Mouse (Mus musculus): Measurements from ENCODE around the gene Nptx1. TPM values are rescaled to one million over a fixed set of nuclear protein-coding genes. Genes with fewer than 3 reads are reported as not detected.

The Nptx1 gene
- total RNA-seq, 2 experiments from 2014 or later, result 0.29 to 0.55 TPM

- no peak for DNase-seq
- intact Hi-C loops (cut with DNase I), result loop anchor here (5.0 kb wide), 1 partner anchor 45 kb away; no protein-coding TSS in a partner anchor
Observed at GRCm38 (mm10) chr11:119552301-119552700, 4.7 kb upstream of the Nptx1 start.

DNA sequence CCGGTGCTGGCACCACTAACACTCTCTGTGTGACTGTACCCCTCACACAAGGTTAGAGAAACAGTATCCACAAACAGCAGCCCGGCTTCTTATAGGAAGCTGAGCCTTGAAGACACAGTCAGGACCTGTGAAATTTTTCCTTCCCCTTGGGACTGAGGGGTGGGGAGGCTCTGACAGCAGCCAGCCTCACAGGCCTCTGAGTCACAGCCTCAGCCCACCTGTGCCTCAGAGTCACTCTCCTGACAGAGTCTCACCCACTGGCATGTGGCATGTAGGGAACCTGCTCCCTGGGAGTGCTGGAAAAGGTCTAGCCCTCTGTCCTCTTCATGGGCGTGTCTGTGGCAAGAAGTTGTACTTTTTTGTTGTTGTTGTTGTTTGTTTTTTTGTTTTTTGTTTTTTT is 3.9 kb upstream of the Nptx1 start:
- intact Hi-C loops (cut with DNase I), result loop anchor here (5.0 kb wide), 1 partner anchor 46 kb away; no protein-coding TSS in a partner anchor
- no peak for DNase-seq

GRCm38 (mm10) chr11:119550546-119551335 is 3.2 kb upstream of the Nptx1 start:
- no peak for DNase-seq
- intact Hi-C loops (cut with DNase I), result loop anchor here (5.0 kb wide), 1 partner anchor 47 kb away; no protein-coding TSS in a partner anchor

GRCm38 (mm10) chr11:119549371-119549811 is 1.8 kb upstream of the Nptx1 start:
- intact Hi-C loops (cut with DNase I), result no loop called here
- no peak for DNase-seq

- no peak for DNase-seq
Observed at GRCm38 (mm10) chr11:119548741-119549370, 1.3 kb upstream of the Nptx1 start.

GRCm38 (mm10) chr11:119547951-119548591 is 518 bp upstream of the Nptx1 start:
- DNase-seq, result no peak
- intact Hi-C loops (cut with DNase I), result no loop called here

More at GRCm38 (mm10) chr11:119548741-119549370, 1.3 kb upstream of the Nptx1 start:
- intact Hi-C loops (cut with DNase I), result no loop called here

- peak; percentile 46 to 48 for DNase-seq
- intact Hi-C loops (cut with DNase I), result no loop called here
Observed at GRCm38 (mm10) chr11:119546496-119547182, 914 bp downstream of the Nptx1 start.

GRCm38 (mm10) chr11:119545741-119546495 is 1.6 kb downstream of the Nptx1 start:
- DNase-seq, result no peak
- intact Hi-C loops (cut with DNase I), result no loop called here

DNA sequence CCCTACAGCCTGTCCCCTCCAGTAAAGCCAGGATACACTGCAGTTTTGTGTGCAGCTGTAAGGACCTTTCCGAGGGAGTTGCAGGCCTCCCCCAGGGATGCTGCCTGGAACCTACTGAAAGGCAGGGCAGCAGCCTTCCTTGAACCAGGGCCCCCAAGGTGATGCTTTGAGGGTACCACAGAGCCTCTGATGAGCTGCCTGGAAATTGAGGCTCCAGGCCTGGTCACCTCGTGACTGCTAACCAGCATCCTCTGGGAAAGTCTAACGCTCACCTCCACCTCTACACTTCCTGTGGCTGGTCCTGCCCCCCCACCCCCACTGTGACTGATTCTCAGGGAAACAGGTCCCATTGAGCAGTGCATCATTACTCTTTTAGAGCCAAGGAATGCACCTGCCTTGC is 2.3 kb downstream of the Nptx1 start:
- intact Hi-C loops (cut with DNase I), result no loop called here
- DNase-seq, result no peak

DNA sequence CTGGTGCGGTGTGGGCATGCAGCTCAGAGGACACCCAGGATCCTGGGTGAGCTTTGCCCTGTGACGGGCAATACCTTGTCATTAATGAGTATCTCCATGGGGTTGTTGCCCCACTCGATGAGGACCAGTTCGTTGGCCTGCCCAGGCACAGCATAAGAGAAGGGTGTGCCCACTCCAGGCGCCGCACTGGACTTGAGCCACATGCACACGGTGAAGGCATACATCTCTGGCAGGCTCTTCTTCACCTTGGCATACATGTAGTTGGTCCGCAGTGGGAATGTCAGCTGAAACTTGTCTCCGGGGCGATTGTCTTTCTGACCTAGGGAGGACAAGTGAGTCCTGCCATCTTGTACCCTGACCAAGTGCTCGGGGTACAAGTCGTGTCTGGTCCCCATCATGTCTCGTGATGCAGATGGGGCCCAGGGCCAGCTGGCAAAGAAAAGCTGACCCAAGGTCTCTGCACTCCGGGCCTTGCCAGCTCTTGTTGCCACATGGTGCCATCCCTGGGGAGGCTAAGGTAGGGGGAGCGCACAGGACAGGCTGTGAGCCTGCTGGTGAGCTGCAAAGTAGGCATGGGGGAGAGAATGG is 2.9 kb downstream of the Nptx1 start:
- intact Hi-C loops (cut with DNase I), result no loop called here
- DNase-seq, result no peak

DNA sequence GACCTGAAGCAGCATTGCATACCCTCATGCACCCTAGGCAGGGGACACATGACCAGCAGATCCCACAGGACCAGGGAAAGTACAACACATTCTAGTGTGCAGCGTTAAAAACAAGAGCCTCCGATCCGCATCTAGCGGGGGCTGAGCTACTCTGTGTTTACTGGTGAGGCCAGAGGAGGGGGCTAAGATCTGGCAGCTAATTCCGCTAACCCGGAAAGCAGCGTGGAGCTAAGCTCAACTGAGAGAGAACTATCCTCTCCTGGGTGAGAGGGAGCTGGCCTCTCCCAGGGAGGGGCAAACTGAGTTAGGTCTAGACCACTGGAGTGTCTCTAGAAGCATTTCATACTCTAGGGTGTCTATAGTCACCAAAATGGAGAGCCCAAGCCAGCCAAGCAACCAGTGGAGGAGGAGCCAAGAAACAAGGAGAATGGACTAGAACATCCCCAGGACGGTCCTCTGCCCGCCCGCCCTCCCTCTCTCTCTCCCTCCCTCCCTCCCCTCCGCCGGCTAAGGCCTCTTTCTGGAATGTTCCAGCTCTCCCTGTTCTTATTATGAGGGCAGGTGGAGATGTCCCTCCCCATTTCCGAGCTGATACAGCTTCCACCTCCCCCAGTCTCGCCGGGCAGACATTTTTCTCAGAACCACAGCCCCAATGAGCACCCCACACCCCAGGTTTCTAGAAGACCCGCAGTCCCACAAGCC is 3.6 kb downstream of the Nptx1 start:
- intact Hi-C loops (cut with DNase I), result no loop called here
- DNase-seq, result no peak

DNA sequence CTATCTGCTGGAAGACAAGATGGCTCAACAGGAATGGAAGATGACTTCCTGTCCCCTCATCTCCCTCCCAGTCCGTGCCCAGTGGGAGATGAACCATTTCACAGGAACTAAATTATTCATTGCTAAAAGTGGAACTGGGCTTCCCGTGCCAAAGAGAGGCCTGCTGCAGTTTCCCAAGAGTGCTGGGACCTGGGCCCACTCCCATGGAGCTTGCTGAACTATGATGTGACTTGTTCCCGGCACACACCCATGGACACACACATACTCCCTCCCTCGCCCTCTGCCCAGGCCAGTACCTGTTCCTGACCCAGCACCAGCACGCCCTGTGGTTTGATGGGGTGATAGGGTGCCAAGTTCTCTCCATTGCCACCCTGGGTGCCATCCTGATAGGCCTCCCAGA is 4.7 kb downstream of the Nptx1 start:
- intact Hi-C loops (cut with DNase I), result no loop called here
- no peak for DNase-seq

GRCm38 (mm10) chr11:119542371-119542770 is 5.2 kb downstream of the Nptx1 start:
- no peak for DNase-seq
- intact Hi-C loops (cut with DNase I), result no loop called here

- intact Hi-C loops (cut with DNase I), result no loop called here
- no peak for DNase-seq
Observed at GRCm38 (mm10) chr11:119541082-119541481, 6.5 kb downstream of the Nptx1 start.

GRCm38 (mm10) chr11:119540560-119540959 is 7.0 kb downstream of the Nptx1 start:
- intact Hi-C loops (cut with DNase I), result no loop called here
- DNase-seq, result no peak

GRCm38 (mm10) chr11:119539944-119540343 is 7.6 kb downstream of the Nptx1 start:
- intact Hi-C loops (cut with DNase I), result no loop called here
- no peak for DNase-seq

- intact Hi-C loops (cut with DNase I), result no loop called here
- DNase-seq, result no peak
Observed at GRCm38 (mm10) chr11:119533745-119534144, 13.8 kb downstream of the Nptx1 start.

- intact Hi-C loops (cut with DNase I), result no loop called here
- DNase-seq, result no peak
Observed at GRCm38 (mm10) chr11:119532460-119532859, 15.1 kb downstream of the Nptx1 start.

GRCm38 (mm10) chr11:119528930-119529329 is 18.6 kb downstream of the Nptx1 start:
- intact Hi-C loops (cut with DNase I), result no loop called here

More at GRCm38 (mm10) chr11:119528930-119529329, 18.6 kb downstream of the Nptx1 start:
- no peak for DNase-seq

All from heart, postnatal 14 days (tissue).